Mouse (Mus musculus) bone marrow, adult 2 months (tissue): ENCODE results near the gene Elovl5. TPM values are rescaled to one million over a fixed set of nuclear protein-coding genes. Genes with fewer than 3 reads are reported as not detected.
"Not testable (repeated sequence)": the region's sequence is repeated elsewhere in the genome, so short reads cannot be mapped to it uniquely, and the experiment has no call there.

ENCODE experiments used
- H3K27ac ChIP-seq: fragments of 200-500 bp; 2 replicates; pipeline ENCODE4 v1.5.1; 2012; ENCODE audit warnings: low read depth, mild to moderate bottlenecking, control low read depth, inconsistent platforms, low read length; ENCODE audit not compliant: control insufficient read depth, poor library complexity, insufficient read depth
- H3K4me1 ChIP-seq: fragments of 200-500 bp; 2 replicates; pipeline ENCODE4 v1.6.1; 2011; ENCODE audit warnings: low read length; ENCODE audit not compliant: control insufficient read depth, insufficient read depth
- H3K4me3 ChIP-seq: fragments of 200-500 bp; replicated peaks from 2 replicates; pipeline ENCODE3; 2011; ENCODE audit warnings: mild to moderate bottlenecking, low read depth, low read length, control low read depth; ENCODE audit not compliant: control insufficient read depth
- CTCF ChIP-seq: fragments of 200-500 bp; IDR thresholded peaks from 2 replicates; pipeline ENCODE4 v1.5.1; 2011; ENCODE audit warnings: low read length, control low read depth; ENCODE audit not compliant: control insufficient read depth, insufficient read depth
- POLR2A ChIP-seq: fragments of 200-500 bp; IDR thresholded peaks from 2 replicates; pipeline ENCODE4 v1.6.1; 2011; ENCODE audit warnings: low read depth, mild to moderate bottlenecking, control low read depth, low read length, borderline replicate concordance; ENCODE audit not compliant: control insufficient read depth
- WGBS: fragments of 180-500 bp; shearing (Covaris S2); methylation state at CpG from one replicate; pipeline ENCODE4 v1.1.7; 2018; 5-methylcytosine and 5-hydroxymethylcytosine counted together
- polyA plus RNA-seq: library from polyadenylated mRNA; stranded (reverse); fragments of >200 nt; gene quantifications from 2 replicates; pipeline ENCODE4 v1.2.4, GENCODE M21; 2011; ENCODE audit warnings: low replicate concordance; ENCODE audit not compliant: missing spikeins, insufficient read depth, insufficient read length

The Elovl5 gene
- polyA plus RNA-seq, 1 experiment, result 13.7 TPM

DNA sequence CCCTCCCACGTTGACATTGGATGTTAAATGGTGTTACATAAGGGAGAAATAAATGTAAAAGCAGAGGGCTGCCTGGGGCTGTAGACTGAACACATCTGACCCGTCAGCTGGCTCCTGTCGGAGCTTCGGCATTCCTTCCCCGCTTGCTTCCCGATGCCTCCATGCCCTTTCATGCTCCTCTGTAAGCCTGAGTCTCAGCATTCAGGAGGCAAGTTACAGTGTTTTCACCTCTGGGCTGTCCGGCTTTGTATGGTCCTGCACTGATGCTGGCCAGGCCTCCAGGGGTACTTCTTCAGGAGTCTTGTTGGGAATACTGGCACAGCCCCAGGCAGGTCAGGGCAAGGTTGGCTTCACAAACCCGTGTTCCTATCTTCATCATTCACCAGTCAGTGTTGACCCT lies 72.5 kb downstream of the Elovl5 start:
- no peak for TF ChIP-seq POLR2A
- TF ChIP-seq CTCF, result no peak
- H3K4me1 ChIP-seq, result no peaks in the 10 kb centered on the region; the same call in 1 of the 2 replicates
- no peak overlapping the region for H3K27ac ChIP-seq
- no peak overlapping the region for H3K4me3 ChIP-seq
- WGBS, result 84% methylated on average over 8 of the region's 8 CpGs

DNA sequence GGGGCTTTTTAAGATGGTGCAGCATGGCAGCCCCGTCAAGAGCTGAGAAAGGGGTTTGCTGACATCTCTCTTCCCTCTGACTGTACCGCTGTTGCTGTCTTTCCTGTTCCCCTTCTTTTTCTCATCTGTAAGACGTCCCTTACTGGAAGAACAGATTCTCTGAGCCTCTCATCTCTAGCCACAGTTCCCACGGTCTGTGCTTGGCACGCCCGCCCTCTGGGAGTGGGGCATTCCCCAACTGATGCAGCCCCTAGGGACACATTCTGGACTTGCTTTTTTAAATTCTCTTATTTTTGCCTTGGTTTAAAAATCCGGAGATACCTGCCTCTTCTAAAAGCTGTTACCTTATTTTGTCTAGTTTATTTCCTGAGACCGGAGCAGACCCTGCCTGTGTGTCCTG lies 73.1 kb downstream of the Elovl5 start:
- TF ChIP-seq POLR2A (no peak), CTCF (no peak)
- no peaks in the 10 kb centered on the region; the same call in none of the 2 replicates for H3K4me1 ChIP-seq
- no peak overlapping the region for H3K27ac ChIP-seq
- 67% methylated on average over 8 of the region's 8 CpGs for WGBS
- no peak overlapping the region for H3K4me3 ChIP-seq

DNA sequence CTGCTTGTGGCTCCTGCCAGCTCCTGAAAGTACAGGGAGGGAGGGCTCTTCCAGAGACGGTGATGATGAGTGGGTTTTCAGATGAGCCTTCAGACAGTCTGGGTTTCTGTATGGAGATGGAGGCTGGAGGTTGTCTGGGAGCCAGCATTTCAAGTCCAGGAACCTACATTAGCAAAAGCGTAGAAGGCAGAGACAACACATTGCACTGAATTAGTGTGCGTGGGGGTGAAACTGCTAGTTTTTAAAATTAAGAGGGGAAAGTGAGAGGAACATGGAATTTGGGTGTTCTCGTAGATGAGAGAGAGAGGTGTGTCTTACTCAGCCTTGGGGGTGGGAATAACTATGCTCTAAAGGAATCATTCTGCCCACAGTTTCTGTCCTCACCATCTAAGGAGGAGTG lies 74.5 kb downstream of the Elovl5 start:
- WGBS, result 83% methylated on average over 4 of the region's 4 CpGs
- TF ChIP-seq POLR2A (no peak), CTCF (no peak)
- H3K4me1 ChIP-seq, result no peaks in the 10 kb centered on the region; the same call in none of the 2 replicates
- no peak overlapping the region for H3K27ac ChIP-seq
- H3K4me3 ChIP-seq, result no peak overlapping the region

DNA sequence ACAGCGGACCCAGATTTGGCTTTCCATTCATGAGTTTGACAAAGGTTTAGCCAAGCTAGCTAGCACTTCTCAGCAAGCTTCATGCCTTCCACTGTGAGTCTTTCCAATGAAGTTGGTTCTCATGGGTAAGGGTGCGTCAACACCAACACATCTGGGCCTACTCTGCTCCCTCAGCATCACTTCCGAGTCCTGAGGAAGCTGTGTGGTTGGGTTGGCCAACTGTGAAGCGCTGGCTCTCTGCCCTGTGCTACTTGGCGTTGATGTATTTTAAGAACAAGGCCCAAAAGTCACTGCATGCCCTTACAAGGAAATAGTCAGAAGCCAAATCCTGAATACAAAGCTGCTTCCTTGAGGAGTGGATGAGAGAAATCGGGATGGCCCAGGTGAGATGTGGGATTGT lies 75.1 kb downstream of the Elovl5 start:
- 38% methylated on average over 6 of the region's 6 CpGs for WGBS

DNA sequence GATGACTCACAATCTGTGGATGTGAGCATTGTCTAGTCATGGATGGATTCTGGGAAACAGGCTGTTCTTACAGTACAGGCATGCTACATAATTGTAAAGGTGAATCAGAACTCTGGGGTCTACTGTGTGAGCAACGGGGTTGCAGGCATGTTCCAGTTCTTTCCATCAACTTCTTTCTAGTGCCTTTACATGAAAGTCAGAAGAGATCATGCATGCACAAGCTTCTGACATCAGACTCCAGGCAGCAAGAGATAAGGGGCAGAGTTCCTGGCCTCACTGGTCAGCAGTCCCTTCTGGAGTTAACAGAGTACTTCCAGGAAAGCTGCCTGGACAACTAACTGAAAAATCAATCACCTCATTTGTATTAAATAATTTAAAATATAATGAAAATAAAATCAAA lies 75.9 kb downstream of the Elovl5 start:
- 71% methylated on average over 1 of the region's 1 CpGs for WGBS
- Histone ChIP-seq H3K27ac (no peak overlapping the region), H3K4me3 (no peak overlapping the region), H3K4me1 (no peaks in the 10 kb centered on the region; the same call in none of the 2 replicates)
- TF ChIP-seq CTCF (no peak), POLR2A (no peak)

More for the DNA sequence above, 75.1 kb downstream of the Elovl5 start:
- TF ChIP-seq CTCF (no peak), POLR2A (no peak)
- Histone ChIP-seq H3K4me3 (no peak overlapping the region), H3K4me1 (no peaks in the 10 kb centered on the region; the same call in none of the 2 replicates), H3K27ac (no peak overlapping the region)

DNA sequence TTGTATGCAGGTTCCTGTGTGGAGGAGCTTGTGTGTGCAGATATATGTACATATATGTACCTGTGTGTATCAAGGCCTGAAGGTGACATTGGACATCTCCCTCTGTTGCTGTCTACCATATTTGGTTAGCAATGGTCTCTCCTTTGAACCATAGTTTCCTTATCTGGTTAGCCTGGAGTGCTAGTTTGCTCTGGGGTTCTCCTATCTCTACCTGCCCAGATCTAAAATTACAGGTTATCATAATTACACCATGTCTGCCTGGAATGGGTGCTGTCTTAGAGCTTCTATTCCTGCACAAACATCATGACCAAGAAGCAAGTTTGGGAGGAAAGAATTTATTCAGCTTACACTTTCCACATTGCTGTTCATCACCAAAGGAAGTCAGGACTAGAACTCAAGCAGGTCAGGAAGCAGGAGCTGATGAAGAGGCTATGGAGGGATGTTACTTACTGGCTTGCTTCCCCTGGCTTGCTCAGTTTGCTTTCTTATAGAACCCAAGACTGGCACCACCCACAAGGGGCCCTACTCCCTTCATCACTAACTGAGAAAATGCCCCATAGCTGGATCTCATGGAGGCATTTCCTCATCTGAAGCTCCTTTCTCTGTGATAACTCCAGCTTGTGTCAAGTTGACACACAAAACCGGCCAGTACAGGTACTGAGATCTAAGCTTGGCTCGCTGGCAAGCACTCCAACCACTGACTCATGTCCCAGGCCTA lies 76.5 kb downstream of the Elovl5 start:
- not testable (repeated sequence) for H3K4me3 ChIP-seq, H3K4me1 ChIP-seq
- H3K27ac ChIP-seq, result peak overlapping the region; percentile 33; the same call in 1 of the 2 replicates
- whole genome bisulfite sequencing, result 91% methylated on average over 2 of the region's 2 CpGs

DNA sequence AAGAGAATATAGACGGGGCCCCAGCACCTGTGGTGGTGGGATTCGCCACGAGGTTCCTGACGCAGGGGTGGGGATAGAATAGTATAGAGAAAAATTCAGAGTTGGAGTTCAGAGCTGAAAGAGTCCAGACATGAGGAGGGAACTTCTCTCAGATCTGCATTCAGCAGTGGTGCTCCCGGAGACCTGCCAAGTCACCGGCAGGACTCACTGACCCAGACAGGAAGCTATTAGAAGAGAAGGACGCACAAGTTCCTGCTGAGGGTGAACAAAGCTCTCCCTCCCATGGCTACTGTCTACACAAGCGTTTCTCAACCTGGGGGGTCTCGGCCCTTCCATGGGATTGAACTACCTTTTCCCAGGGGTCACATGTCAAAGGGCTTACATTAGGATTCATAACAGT lies 78.1 kb downstream of the Elovl5 start:
- H3K4me1 ChIP-seq, result no peaks in the 10 kb centered on the region; the same call in none of the 2 replicates
- TF ChIP-seq CTCF, result no peak
- no peak for TF ChIP-seq POLR2A
- WGBS, result 27% methylated on average over 9 of the region's 9 CpGs
- H3K4me3 ChIP-seq, result no peak overlapping the region
- 0 out of 2 replicates have a peak overlapping the region, but pooled peaks have one; percentile 10 for H3K27ac ChIP-seq

DNA sequence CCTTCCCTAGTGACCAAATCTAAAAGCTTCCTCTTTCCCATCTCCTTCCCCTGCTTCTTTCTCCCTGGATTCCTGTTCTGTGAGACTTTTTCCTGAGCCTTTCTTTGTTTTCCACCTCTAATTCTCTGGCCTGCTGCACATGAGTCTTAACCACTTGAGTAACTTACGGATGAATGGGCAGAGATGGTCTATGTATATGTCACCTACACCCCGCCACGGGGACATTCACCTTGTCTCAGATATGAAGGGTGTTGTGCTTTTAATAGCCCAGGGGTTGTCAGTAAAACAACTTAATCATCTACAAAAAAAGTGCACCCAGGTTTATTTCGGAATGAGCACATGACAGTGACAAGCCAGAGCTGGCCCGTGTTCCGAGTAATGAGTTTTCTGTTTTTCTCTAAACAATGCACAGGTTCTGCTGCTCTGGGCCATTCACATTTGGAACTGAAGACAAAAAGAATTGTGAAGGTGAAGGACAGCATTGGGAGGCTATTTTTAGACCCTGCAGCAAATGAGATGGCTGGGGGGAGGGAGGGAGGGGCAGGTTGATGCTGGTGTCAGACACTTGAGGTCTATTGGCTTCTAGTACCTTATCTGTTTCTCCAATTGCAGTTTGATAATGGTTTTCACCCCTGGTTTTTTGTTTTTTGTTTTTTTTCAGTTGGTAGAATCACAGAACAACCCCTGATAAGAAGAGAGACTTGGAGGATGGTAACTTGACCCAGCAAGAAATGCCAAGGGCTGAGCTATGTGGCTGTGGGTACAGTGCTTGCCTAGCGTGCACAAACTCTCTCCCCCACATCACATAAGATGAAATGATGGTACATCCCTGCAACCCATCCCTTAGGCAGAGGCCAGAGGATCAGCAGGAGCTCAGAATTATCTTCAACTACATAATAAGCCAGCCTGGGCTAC lies 83.7 kb downstream of the Elovl5 start:
- Histone ChIP-seq H3K4me3 (no peak overlapping the region), H3K27ac (no peak overlapping the region), H3K4me1 (no peaks in the 10 kb centered on the region; the same call in 1 of the 2 replicates)
- WGBS, result 81% methylated on average over 7 of the region's 7 CpGs
- TF ChIP-seq POLR2A, result no peak
- TF ChIP-seq CTCF, result no peak
